9 mouse cellular contexts compared by ENCODE assay signal in genomic region chr8:12755312-12755711, GRCm38 (mm10). TPM values are rescaled to one million over a fixed set of nuclear protein-coding genes. Genes with fewer than 3 reads are reported as not detected.
DNase-seq lines count a peak whose midpoint lies in the region; ATAC-seq and TF ChIP-seq lines count a peak whose summit lies in the region.
"Had no signal": no experiment of that assay in that cellular context is flagged by ENCODE, and none has a peak within 500 bp of the region (broad histone marks: within the 10 kb centered on the region; RNA-seq: fewer than 3 reads in every experiment).

No protein-coding gene starts in this region.

- H3K4me1 ChIP-seq in kidney, embryonic 14.5 days (ENCODE audit: control insufficient read depth, insufficient read depth, low read length): peaks cover 7% of the 10 kb centered on the region; the same call in 1 of the 2 replicates
- H3K4me1 ChIP-seq in lung, postnatal 0 days (ENCODE audit: insufficient read depth, low read depth, low read length): peaks cover 10% of the 10 kb centered on the region; the same call in 1 of the 2 replicates

- H3K9me3 ChIP-seq in kidney, embryonic 14.5 days (ENCODE audit: control insufficient read depth, low read length): no peaks in the 10 kb centered on the region
- no peaks in the 10 kb centered on the region for H3K9me3 ChIP-seq in lung, postnatal 0 days (ENCODE audit: low read length)

- no peak overlapping the region for H3K4me3 ChIP-seq in kidney, embryonic 14.5 days (ENCODE audit: low read length)
- no peak overlapping the region for H3K4me3 ChIP-seq in lung, postnatal 0 days (ENCODE audit: low read depth, low read length)

- DNase-seq in kidney, adult 18-20 months: peak; percentile 40
- peak; percentile 36 for DNase-seq in Muller cell, postnatal 12 days (ENCODE audit: inconsistent ontology term)
- peak; percentile 90 for DNase-seq in lung, postnatal 0 days (ENCODE audit: low spot score)
- no peak for DNase-seq in urinary bladder, postnatal 10 days (ENCODE audit: low spot score)
- DNase-seq in ovary, postnatal 36 days (ENCODE audit: low spot score): no peak
- no peak for DNase-seq in frontal cortex, postnatal 14 days (ENCODE audit: low spot score in 2 of 2)
- DNase-seq: cerebellum, postnatal 14 days had no signal

- peak; percentile 87; the same call in 1 of the 2 replicates for TF ChIP-seq EP300 in lung, postnatal 0 days (IDR thresholded peaks at IDR 0.05)

- no peaks in the 10 kb centered on the region for H3K36me3 ChIP-seq in kidney, embryonic 14.5 days (ENCODE audit: control insufficient read depth, insufficient read depth, low read length)
- H3K36me3 ChIP-seq in lung, postnatal 0 days (ENCODE audit: insufficient read depth, low read length): no peaks in the 10 kb centered on the region

- H3K9ac ChIP-seq in kidney, embryonic 14.5 days (ENCODE audit: low read depth, low read length): no peak overlapping the region
- no peak overlapping the region for H3K9ac ChIP-seq in lung, postnatal 0 days (replicated peaks; ENCODE audit: low read depth)

- WGBS in kidney, embryonic 14.5 days: 70% methylated on average over 2 of the region's 2 CpGs
- 26% methylated on average over 2 of the region's 2 CpGs for WGBS in lung, postnatal 0 days

- no peak overlapping the region for H3K4me2 ChIP-seq in kidney, embryonic 14.5 days (replicated peaks; ENCODE audit: low read depth, low read length)
- H3K4me2 ChIP-seq in lung, postnatal 0 days (replicated peaks; ENCODE audit: low read depth, low read length): no peak overlapping the region

- no peaks in the 10 kb centered on the region for H3K27me3 ChIP-seq in kidney, embryonic 14.5 days (ENCODE audit: control insufficient read depth, insufficient read depth, low read length)
- no peaks in the 10 kb centered on the region for H3K27me3 ChIP-seq in lung, postnatal 0 days (replicated peaks; ENCODE audit: insufficient read depth, low read length)

- no peak for ATAC-seq in kidney, embryonic 14.5 days (ENCODE audit: low FRiP score, low TSS enrichment)
- ATAC-seq in common myeloid progenitor, adult 5-6 weeks (replicated peaks; ENCODE audit: low read depth, poor library complexity, severe bottlenecking): peak; percentile 80
- ATAC-seq in lung, postnatal 0 days: peak; percentile 75

- TF ChIP-seq CTCF in lung, postnatal 0 days (IDR thresholded peaks at IDR 0.05): peak; percentile 79

- no peak overlapping the region for H3K27ac ChIP-seq in kidney, embryonic 14.5 days (ENCODE audit: low read depth, low read length)
- H3K27ac ChIP-seq in lung, postnatal 0 days (ENCODE audit: low read length): peak overlapping the region; percentile 94; the same call in 1 of the 2 replicates

RNA-seq across cellular contexts. Expression of gene Atp11a, which starts 1.5 kb away (rescaled TPM):
- polyA plus RNA-seq in kidney, embryonic 14.5 days (2014; fragmentation: Nextera tagmentation; extraction: Ambion mirVana): 16.8 and 18.5 TPM in 2 replicates
- 6.8 and 9.4 TPM in 2 replicates for total RNA-seq in common myeloid progenitor, adult 5-6 weeks (2017)
- 45.4 and 50.6 TPM in 2 replicates for polyA plus RNA-seq in lung, postnatal 0 days (2015; fragmentation: Nextera tagmentation; extraction: Ambion mirVana)

Comparison
In these comparisons a context has a peak if more than half of its experiments do, and no peak if none do; other contexts are left out.
1. DNase-seq: peak in kidney, adult 18-20 months (single experiment), Muller cell, postnatal 12 days (single experiment) and lung, postnatal 0 days (single experiment); none in urinary bladder, postnatal 10 days (single experiment), ovary, postnatal 36 days (single experiment) and frontal cortex, postnatal 14 days (0 of 2).